Mouse (Mus musculus): ENCODE measurements around the gene Btbd7. TPM values are rescaled to one million over a fixed set of nuclear protein-coding genes. Genes with fewer than 3 reads are reported as not detected.

Gene Btbd7
- total RNA-seq (2014; fragmentation: Nextera tagmentation) (17.1 and 22.9 TPM in 2 replicates), total RNA-seq (2017) (21.7 and 21.9 TPM in 2 replicates)

GRCm38 (mm10) chr12:102878031-102878823 lies at the start of gene Btbd7:
Gene Btbd7, minus strand, starts transcription at chr12:102878471.
- ATAC-seq (replicated peaks; ENCODE audit: low FRiP score, low TSS enrichment, poor library complexity, severe bottlenecking) = peak; percentile 83

GRCm38 (mm10) chr12:102916073-102916472 lies 37.8 kb upstream of the Btbd7 start:
- ATAC-seq (replicated peaks; ENCODE audit: low FRiP score, low TSS enrichment, poor library complexity, severe bottlenecking) = no peak

GRCm38 (mm10) chr12:102908191-102908590 lies 29.9 kb upstream of the Btbd7 start:
- no peak for ATAC-seq (replicated peaks; ENCODE audit: low FRiP score, low TSS enrichment, poor library complexity, severe bottlenecking)

- ATAC-seq (replicated peaks; ENCODE audit: low FRiP score, low TSS enrichment, poor library complexity, severe bottlenecking) = no peak
Measured at GRCm38 (mm10) chr12:102899091-102899490, 20.8 kb upstream of the Btbd7 start, which contains the start of gene Cox8c. Gene Cox8c, plus strand, starts transcription at chr12:102899316.

GRCm38 (mm10) chr12:102888568-102888967 lies 10.3 kb upstream of the Btbd7 start:
- ATAC-seq (replicated peaks; ENCODE audit: low FRiP score, low TSS enrichment, poor library complexity, severe bottlenecking) = no peak

- no peak for ATAC-seq (replicated peaks; ENCODE audit: low FRiP score, low TSS enrichment, poor library complexity, severe bottlenecking)
Measured at GRCm38 (mm10) chr12:102887366-102887765, 9.1 kb upstream of the Btbd7 start.

- 0 out of 2 replicates have a peak, but pooled peaks have one; percentile 26 for ATAC-seq (replicated peaks; ENCODE audit: low FRiP score, low TSS enrichment, poor library complexity, severe bottlenecking)
Measured at GRCm38 (mm10) chr12:102885735-102886134, 7.5 kb upstream of the Btbd7 start.

- ATAC-seq (replicated peaks; ENCODE audit: low FRiP score, low TSS enrichment, poor library complexity, severe bottlenecking) = no peak
Measured at GRCm38 (mm10) chr12:102878901-102879300, 630 bp upstream of the Btbd7 start.

GRCm38 (mm10) chr12:102877301-102878030 lies 805 bp downstream of the Btbd7 start:
- peak; percentile 57 for ATAC-seq (replicated peaks; ENCODE audit: low FRiP score, low TSS enrichment, poor library complexity, severe bottlenecking)

- no peak for ATAC-seq (replicated peaks; ENCODE audit: low FRiP score, low TSS enrichment, poor library complexity, severe bottlenecking)
Measured at GRCm38 (mm10) chr12:102870527-102870926, 7.7 kb downstream of the Btbd7 start.

- ATAC-seq (replicated peaks; ENCODE audit: low FRiP score, low TSS enrichment, poor library complexity, severe bottlenecking) = peak; percentile 92
Measured at GRCm38 (mm10) chr12:102869802-102870201, 8.5 kb downstream of the Btbd7 start.

- ATAC-seq (replicated peaks; ENCODE audit: low FRiP score, low TSS enrichment, poor library complexity, severe bottlenecking) = no peak
Measured at GRCm38 (mm10) chr12:102860806-102861205, 17.5 kb downstream of the Btbd7 start.

- ATAC-seq (replicated peaks; ENCODE audit: low FRiP score, low TSS enrichment, poor library complexity, severe bottlenecking) = no peak
Measured at GRCm38 (mm10) chr12:102838271-102838670, 40.0 kb downstream of the Btbd7 start.

- no peak for ATAC-seq (replicated peaks; ENCODE audit: low FRiP score, low TSS enrichment, poor library complexity, severe bottlenecking)
Measured at GRCm38 (mm10) chr12:102832746-102833300, 45.4 kb downstream of the Btbd7 start.

- no peak for ATAC-seq (replicated peaks; ENCODE audit: low FRiP score, low TSS enrichment, poor library complexity, severe bottlenecking)
Measured at GRCm38 (mm10) chr12:102831888-102832287, 46.4 kb downstream of the Btbd7 start.

- no peak for ATAC-seq (replicated peaks; ENCODE audit: low FRiP score, low TSS enrichment, poor library complexity, severe bottlenecking)
Measured at GRCm38 (mm10) chr12:102827119-102827518, 51.2 kb downstream of the Btbd7 start.

GRCm38 (mm10) chr12:102826399-102826798 lies 51.9 kb downstream of the Btbd7 start:
- ATAC-seq (replicated peaks; ENCODE audit: low FRiP score, low TSS enrichment, poor library complexity, severe bottlenecking) = no peak

- no peak for ATAC-seq (replicated peaks; ENCODE audit: low FRiP score, low TSS enrichment, poor library complexity, severe bottlenecking)
Measured at GRCm38 (mm10) chr12:102814858-102815257, 63.4 kb downstream of the Btbd7 start.

- ATAC-seq (replicated peaks; ENCODE audit: low FRiP score, low TSS enrichment, poor library complexity, severe bottlenecking) = peak; percentile 86
Measured at GRCm38 (mm10) chr12:102799528-102799927, 78.7 kb downstream of the Btbd7 start.

GRCm38 (mm10) chr12:102787927-102788326 lies 90.3 kb downstream of the Btbd7 start:
- ATAC-seq (replicated peaks; ENCODE audit: low FRiP score, low TSS enrichment, poor library complexity, severe bottlenecking) = no peak

Measured in megakaryocyte-erythroid progenitor cell, adult 5-6 weeks (primary cell).